Mouse (Mus musculus) ovary, postnatal 10 days (tissue): ENCODE measurements around the gene Maats1.

ENCODE experiments used
- DNase-seq: peaks from one replicate; pipeline ENCODE4 v3.0.0; 2022; ENCODE audit warnings: low spot score

Gene Maats1

GRCm38 (mm10) chr16:38370633-38371374, 28.9 kb upstream of the Maats1 start:
- no peak for DNase-seq

GRCm38 (mm10) chr16:38369992-38370484, 28.1 kb upstream of the Maats1 start:
- DNase-seq: no peak

- no peak for DNase-seq
These were observed 27.5 kb upstream of the Maats1 start for GRCm38 (mm10) chr16:38369431-38369830.

GRCm38 (mm10) chr16:38369000-38369399, 27.1 kb upstream of the Maats1 start:
- no peak for DNase-seq

- no peak for DNase-seq
These were observed 26.4 kb upstream of the Maats1 start for GRCm38 (mm10) chr16:38368336-38368735.

GRCm38 (mm10) chr16:38366231-38366630, 24.3 kb upstream of the Maats1 start:
- no peak for DNase-seq

GRCm38 (mm10) chr16:38365390-38365789, 23.4 kb upstream of the Maats1 start:
- DNase-seq: no peak

- no peak for DNase-seq
These were observed 21.7 kb upstream of the Maats1 start for GRCm38 (mm10) chr16:38363657-38364056.

- DNase-seq: no peak
These were observed 21.3 kb upstream of the Maats1 start for GRCm38 (mm10) chr16:38363256-38363595.

GRCm38 (mm10) chr16:38362493-38363255, 20.7 kb upstream of the Maats1 start:
- DNase-seq: no peak

GRCm38 (mm10) chr16:38361933-38362332, 20.0 kb upstream of the Maats1 start, which contains the start of gene Popdc2:
Gene Popdc2 (plus strand): TSS chr16:38362209.
- DNase-seq: no peak

GRCm38 (mm10) chr16:38360317-38360716, 18.4 kb upstream of the Maats1 start:
- no peak for DNase-seq

- DNase-seq: no peak
These were observed 17.9 kb upstream of the Maats1 start for GRCm38 (mm10) chr16:38359857-38360256.

GRCm38 (mm10) chr16:38359241-38359640, 17.3 kb upstream of the Maats1 start:
- DNase-seq: no peak

GRCm38 (mm10) chr16:38358256-38358812, 16.4 kb upstream of the Maats1 start:
- no peak for DNase-seq

- DNase-seq: no peak
These were observed 12.4 kb upstream of the Maats1 start for GRCm38 (mm10) chr16:38354185-38354913.

GRCm38 (mm10) chr16:38353642-38354041, 11.7 kb upstream of the Maats1 start:
- DNase-seq: no peak

- DNase-seq: no peak
These were observed 10.9 kb upstream of the Maats1 start for GRCm38 (mm10) chr16:38352851-38353250.

- DNase-seq: no peak
These were observed 10.1 kb upstream of the Maats1 start for GRCm38 (mm10) chr16:38352031-38352430.

- no peak for DNase-seq
These were observed 9.0 kb upstream of the Maats1 start for GRCm38 (mm10) chr16:38350939-38351338.

GRCm38 (mm10) chr16:38350361-38350855, 8.5 kb upstream of the Maats1 start:
- DNase-seq: no peak

- no peak for DNase-seq
These were observed 7.9 kb upstream of the Maats1 start for GRCm38 (mm10) chr16:38349881-38350280.
